Mouse (Mus musculus) spleen, adult 2 months (tissue): ENCODE data around the gene Adprm. TPM values are rescaled to one million over a fixed set of nuclear protein-coding genes. Genes with fewer than 3 reads are reported as not detected.

Source experiments
- DNase-seq, 2 experiments: peaks; one replicate each; pipeline versions ENCODE4 v3.0.0 to v3.0.0-alpha.2; 2012 to 2021; ENCODE audit warnings: low spot score in 2 of 2, low read depth in 1 of 2
- H3K27ac ChIP-seq: fragments of 200-500 bp; 2 replicates; pipeline ENCODE4 v1.5.1; 2012; ENCODE audit warnings: low read length, inconsistent platforms; ENCODE audit not compliant: insufficient read depth
- H3K27me3 ChIP-seq: fragments of 200-500 bp; 2 replicates; pipeline ENCODE4 v1.6.1; 2012; ENCODE audit warnings: mild to moderate bottlenecking, moderate library complexity, low read length, inconsistent platforms; ENCODE audit not compliant: control insufficient read depth, insufficient read depth
- H3K36me3 ChIP-seq: fragments of 200-500 bp; 2 replicates; pipeline ENCODE4 v1.6.1; 2012; ENCODE audit warnings: mild to moderate bottlenecking, low read length, inconsistent platforms; ENCODE audit not compliant: control insufficient read depth, insufficient read depth
- H3K4me1 ChIP-seq: fragments of 200-500 bp; 2 replicates; pipeline ENCODE4 v1.6.1; 2011; ENCODE audit warnings: inconsistent platforms; ENCODE audit not compliant: control insufficient read depth, insufficient read depth, insufficient read length
- H3K4me3 ChIP-seq: fragments of 200-500 bp; 2 replicates; pipeline ENCODE4 v1.5.1; 2011; ENCODE audit warnings: mild to moderate bottlenecking, inconsistent platforms; ENCODE audit not compliant: insufficient read depth, insufficient read length; ENCODE audit errors: extremely low read depth
- CTCF ChIP-seq: fragments of 200-500 bp; IDR thresholded peaks from 2 replicates; pipeline ENCODE4 v1.5.1; 2011; ENCODE audit warnings: mild to moderate bottlenecking, inconsistent platforms; ENCODE audit not compliant: insufficient read depth, insufficient read length, insufficient replicate concordance; ENCODE audit errors: extremely low read depth
- POLR2A ChIP-seq: fragments of 200-500 bp; IDR thresholded peaks from 2 replicates; pipeline ENCODE4 v1.6.1; 2011; ENCODE audit warnings: low read depth, low read length, inconsistent platforms
- WGBS: fragments of 180-500 bp; shearing (Covaris S2); methylation state at CpG from one replicate; pipeline ENCODE4 v1.1.7; 2018; 5-methylcytosine and 5-hydroxymethylcytosine counted together
- polyA plus RNA-seq: library from polyadenylated mRNA; depleted of rRNA; stranded (reverse); fragments of >200 nt; gene quantifications from 2 replicates; pipeline ENCODE4 v1.2.3, GENCODE M21; 2012

Adprm gene
- polyA plus RNA-seq, 1 experiment: 7.4 TPM

DNA sequence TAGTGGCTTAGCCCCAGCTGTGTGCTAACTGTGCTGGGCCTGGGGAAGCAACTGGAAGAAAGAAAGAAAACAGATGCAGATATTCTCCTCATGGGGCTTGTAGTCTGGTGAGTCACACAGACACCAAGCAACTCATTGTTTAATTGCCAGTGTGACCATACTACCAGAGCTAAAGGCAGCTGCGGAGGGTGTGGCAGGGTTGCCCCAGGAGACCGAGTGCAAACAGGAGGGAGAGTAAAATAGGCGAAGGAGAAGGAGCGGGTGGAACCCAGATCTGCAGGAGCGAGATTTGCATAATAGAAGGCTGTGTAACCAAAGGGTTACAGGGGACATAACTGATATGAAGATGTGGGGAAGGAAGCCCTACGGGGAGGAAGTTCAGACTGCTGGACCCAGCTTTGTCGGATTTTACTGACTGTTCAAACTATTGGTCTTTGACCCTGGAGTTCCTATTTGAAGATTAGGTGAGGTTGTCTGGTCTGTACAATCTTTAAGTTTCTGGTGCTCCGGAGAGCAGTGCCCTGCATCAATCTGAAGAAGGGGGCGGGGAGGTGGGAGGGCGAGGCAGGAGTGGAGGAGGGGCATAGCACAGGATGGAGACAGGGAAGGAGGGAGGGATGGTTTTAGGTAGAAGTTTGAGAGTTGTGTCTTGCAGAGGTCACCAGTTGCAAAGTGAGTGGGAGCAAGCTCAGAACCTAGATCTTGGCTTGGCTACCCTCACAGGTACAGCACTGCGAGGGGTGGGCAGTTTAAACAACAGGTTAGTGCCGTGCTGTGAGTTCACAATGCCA is 34.4 kb downstream of the Adprm start:
- DNase-seq: no peak
- no peak overlapping the region for H3K27ac ChIP-seq

DNA sequence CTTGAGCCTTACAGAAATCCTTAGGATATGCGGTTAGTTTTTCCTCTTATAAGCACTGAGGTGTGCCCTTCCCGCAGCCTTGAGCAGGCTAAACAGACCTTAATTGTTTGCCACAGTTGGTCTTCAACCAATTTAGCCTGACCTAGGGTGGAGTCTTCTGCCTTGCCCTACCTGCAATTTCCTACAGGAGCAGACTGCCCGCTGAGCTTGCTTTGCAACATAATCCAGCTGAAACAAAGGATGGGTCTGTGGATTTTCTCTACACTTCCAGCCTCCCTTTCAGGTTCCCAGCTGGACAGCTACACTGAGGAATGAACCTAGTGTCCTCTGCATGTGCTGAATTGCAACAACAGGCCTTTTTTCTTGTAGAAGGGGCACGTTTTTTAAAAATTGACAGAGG is 40.8 kb downstream of the Adprm start:
- H3K27me3 ChIP-seq: no peaks in the 10 kb centered on the region
- WGBS: 63% methylated on average over 4 of the region's 4 CpGs
- H3K27ac ChIP-seq: no peak overlapping the region
- DNase-seq: no peak
- no peak overlapping the region for H3K4me3 ChIP-seq
- H3K36me3 ChIP-seq: no peaks in the 10 kb centered on the region
- H3K4me1 ChIP-seq: no peaks in the 10 kb centered on the region
- TF ChIP-seq CTCF: no peak
- no peak for TF ChIP-seq POLR2A

More for the DNA sequence above, 34.4 kb downstream of the Adprm start:
- no peak for TF ChIP-seq POLR2A
- TF ChIP-seq CTCF: no peak
- H3K4me3 ChIP-seq: no peak overlapping the region
- no peaks in the 10 kb centered on the region for H3K27me3 ChIP-seq
- H3K4me1 ChIP-seq: no peaks in the 10 kb centered on the region
- H3K36me3 ChIP-seq: no peaks in the 10 kb centered on the region
- 11% methylated on average over 12 of the region's 12 CpGs for WGBS

DNA sequence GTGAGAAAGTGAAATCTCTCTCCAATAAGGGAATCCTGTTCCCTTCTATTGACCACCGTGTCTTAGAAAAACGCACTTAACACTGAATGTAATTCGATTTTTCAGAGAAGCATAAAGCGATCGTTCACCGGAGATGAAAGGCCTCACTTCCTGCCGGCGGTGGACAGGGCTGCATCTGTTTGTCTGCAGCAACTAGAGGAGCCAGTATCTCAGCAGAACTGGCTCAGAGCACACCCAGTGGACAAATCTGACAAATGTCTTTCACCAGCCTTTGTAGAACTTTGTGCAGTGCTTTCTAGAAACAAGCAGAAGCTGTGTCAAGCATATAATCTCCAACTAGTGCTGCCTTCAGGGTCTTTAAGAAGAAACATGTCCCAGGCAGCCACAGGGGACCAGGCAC is 42.0 kb downstream of the Adprm start:
- Histone ChIP-seq H3K4me1 (no peaks in the 10 kb centered on the region), H3K27me3 (no peaks in the 10 kb centered on the region), H3K27ac (no peak overlapping the region), H3K36me3 (no peaks in the 10 kb centered on the region), H3K4me3 (no peak overlapping the region)
- TF ChIP-seq POLR2A (no peak), CTCF (no peak)
- DNase-seq: no peak
- WGBS: 3% methylated on average over 8 of the region's 8 CpGs

DNA sequence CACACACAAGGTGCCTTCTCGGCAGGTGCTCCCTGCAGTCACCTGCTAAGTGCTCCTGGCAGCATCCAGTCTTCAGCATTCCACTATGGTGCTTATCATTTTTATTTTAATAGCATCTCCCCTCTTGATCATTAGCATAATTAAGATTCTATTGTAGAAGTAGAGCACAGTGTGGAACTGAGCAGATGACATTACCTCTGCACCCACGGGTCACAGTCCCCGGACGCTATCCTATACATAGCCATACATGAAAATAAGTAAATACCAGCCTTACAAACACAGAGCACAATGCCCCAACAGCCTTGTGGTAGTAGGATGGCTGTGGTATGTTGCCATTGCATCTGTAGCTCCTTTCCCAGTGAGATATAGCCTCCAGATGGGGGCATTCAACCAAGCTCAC is 43.9 kb downstream of the Adprm start:
- no peaks in the 10 kb centered on the region for H3K36me3 ChIP-seq
- no peak overlapping the region for H3K4me3 ChIP-seq
- H3K4me1 ChIP-seq: no peaks in the 10 kb centered on the region
- WGBS: 92% methylated on average over 4 of the region's 4 CpGs
- no peak overlapping the region for H3K27ac ChIP-seq
- TF ChIP-seq POLR2A (no peak), CTCF (no peak)
- DNase-seq: no peak
- H3K27me3 ChIP-seq: no peaks in the 10 kb centered on the region

DNA sequence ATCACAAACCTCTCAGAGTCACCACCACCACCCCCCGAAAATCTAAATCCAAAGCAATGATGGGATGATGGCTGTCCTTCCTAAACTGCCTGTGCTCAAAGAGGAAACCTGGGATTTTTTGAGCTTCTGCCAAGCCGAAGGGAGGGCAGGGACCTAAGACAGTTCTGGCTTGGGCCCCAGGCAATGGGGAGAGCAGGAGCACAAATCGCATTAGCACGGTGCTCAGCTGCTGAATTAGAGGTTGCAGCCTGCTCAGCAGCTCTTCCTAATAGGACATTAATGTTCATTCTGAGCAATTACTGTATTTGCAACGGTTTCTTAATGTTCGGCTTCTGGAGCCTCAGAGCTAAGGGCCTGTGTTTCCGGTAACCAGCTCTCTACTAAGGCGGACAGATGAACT is 44.4 kb downstream of the Adprm start:
- Histone ChIP-seq H3K4me3 (no peak overlapping the region), H3K36me3 (no peaks in the 10 kb centered on the region), H3K27ac (no peak overlapping the region), H3K27me3 (no peaks in the 10 kb centered on the region), H3K4me1 (no peaks in the 10 kb centered on the region)
- DNase-seq: no peak
- no peak for TF ChIP-seq POLR2A
- WGBS: 93% methylated on average over 8 of the region's 8 CpGs

DNA sequence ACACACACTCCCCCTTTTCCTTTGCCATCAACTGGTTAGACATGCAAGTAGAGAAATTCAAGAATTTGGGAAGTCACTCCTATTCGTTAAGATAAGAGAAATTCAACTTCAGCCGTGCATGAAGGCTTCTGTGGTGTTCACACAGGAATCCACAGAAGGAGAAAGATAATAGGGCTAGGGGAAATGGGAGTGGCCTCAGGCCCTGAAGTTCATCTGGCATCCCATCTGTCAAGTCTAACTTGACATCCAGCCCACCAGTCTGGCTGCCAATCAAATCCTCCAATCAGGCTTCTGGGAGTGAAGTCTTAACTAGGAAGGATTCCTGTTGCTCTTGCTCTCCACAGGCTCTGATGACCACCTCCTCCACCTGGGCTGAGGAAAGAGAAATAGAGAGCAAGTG is 49.5 kb downstream of the Adprm start:
- no peaks in the 10 kb centered on the region for H3K4me1 ChIP-seq
- TF ChIP-seq POLR2A (no peak), CTCF (no peak)
- no peak for DNase-seq
- no peaks in the 10 kb centered on the region for H3K27me3 ChIP-seq
- H3K36me3 ChIP-seq: no peaks in the 10 kb centered on the region
- H3K4me3 ChIP-seq: no peak overlapping the region
- WGBS: 34% methylated on average over 2 of the region's 2 CpGs
- no peak overlapping the region for H3K27ac ChIP-seq

DNA sequence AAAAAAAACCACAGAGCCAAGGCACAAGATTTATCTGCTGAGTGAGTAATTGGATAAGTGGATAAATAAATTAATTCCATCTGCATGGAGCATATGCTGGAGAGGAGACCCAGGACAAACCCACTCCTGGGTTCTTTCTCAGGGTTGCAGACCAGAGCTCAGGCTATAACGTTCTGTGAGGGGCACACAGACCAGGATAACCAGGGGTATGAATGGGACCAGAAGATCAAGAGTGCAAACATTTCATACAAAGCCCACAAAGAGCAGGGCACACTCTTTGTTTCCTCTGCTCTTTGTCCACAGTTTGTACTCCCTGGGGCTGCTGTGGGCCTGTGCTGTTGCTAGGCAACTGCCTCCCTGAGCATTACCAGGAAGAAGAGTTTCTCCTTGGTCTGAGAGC is 50.7 kb downstream of the Adprm start:
- no peaks in the 10 kb centered on the region for H3K36me3 ChIP-seq
- 77% methylated on average over 1 of the region's 1 CpGs for WGBS
- TF ChIP-seq POLR2A: no peak
- TF ChIP-seq CTCF: no peak
- no peaks in the 10 kb centered on the region for H3K4me1 ChIP-seq
- DNase-seq: no peak
- H3K27me3 ChIP-seq: no peaks in the 10 kb centered on the region
- H3K27ac ChIP-seq: no peak overlapping the region
- H3K4me3 ChIP-seq: no peak overlapping the region
